Mouse (Mus musculus) lung, embryonic 16.5 days (tissue): ENCODE data around the gene Tmem81. TPM values are rescaled to one million over a fixed set of nuclear protein-coding genes. Genes with fewer than 3 reads are reported as not detected.

Experiments used
- ATAC-seq: fragments of 200-750 bp; cut with Nextera tagmentation; 2 replicates; pipeline ENCODE4 v1.8.0; 2017; ENCODE audit warnings: low read depth, mild to moderate bottlenecking, moderate library complexity
- H3K27ac ChIP-seq: fragments of 300-500 bp; sonication (generic); 2 replicates; pipeline ENCODE4 v1.5.1; 2014; ENCODE audit warnings: mild to moderate bottlenecking, control low read depth, low read length
- H3K27me3 ChIP-seq: fragments of 300-500 bp; sonication (generic); 2 replicates; pipeline ENCODE4 v1.6.1; 2014; ENCODE audit warnings: low read depth, low read length, mixed read lengths; ENCODE audit not compliant: control insufficient read depth, insufficient read depth
- H3K36me3 ChIP-seq: fragments of 300-500 bp; sonication (generic); 2 replicates; pipeline ENCODE4 v1.6.1; 2014; ENCODE audit warnings: low read length; ENCODE audit not compliant: control insufficient read depth, insufficient read depth
- H3K4me1 ChIP-seq: fragments of 300-500 bp; sonication (generic); replicated peaks from 2 replicates; pipeline ENCODE4 v1.6.1; 2014; ENCODE audit warnings: low read length, mixed read lengths; ENCODE audit not compliant: control insufficient read depth, insufficient read depth
- H3K4me2 ChIP-seq: fragments of 300-500 bp; sonication (generic); 2 replicates; pipeline ENCODE4 v1.6.1; 2014; ENCODE audit warnings: low read depth, low read length, control low read depth
- H3K4me3 ChIP-seq: fragments of 300-500 bp; sonication (generic); 2 replicates; pipeline ENCODE4 v1.5.1; 2014; ENCODE audit warnings: mild to moderate bottlenecking, low read length, control low read depth
- H3K9ac ChIP-seq: fragments of 300-500 bp; sonication (generic); 2 replicates; pipeline ENCODE4 v1.6.1; 2014; ENCODE audit warnings: low read length, control low read depth
- H3K9me3 ChIP-seq: fragments of 300-500 bp; sonication (generic); 2 replicates; pipeline ENCODE4 v1.6.1; 2016; ENCODE audit warnings: low read length; ENCODE audit not compliant: control insufficient read depth
- WGBS: fragments of 180-500 bp; shearing (Covaris S2); extraction: QIAGEN DNeasy Blood & Tissue Kit; methylation state at CpG from one replicate; pipeline ENCODE4 v1.1.7; 2014; 5-methylcytosine and 5-hydroxymethylcytosine counted together
- polyA plus RNA-seq: library from polyadenylated mRNA; unstranded; fragments of >200 nt; fragmentation: Nextera tagmentation; extraction: Ambion mirVana; gene quantifications from 2 replicates; pipeline ENCODE4 v1.2.1, GENCODE M21; 2015

The Tmem81 gene
- polyA plus RNA-seq, 1 experiment from 2014 or later: 2.1 TPM

DNA sequence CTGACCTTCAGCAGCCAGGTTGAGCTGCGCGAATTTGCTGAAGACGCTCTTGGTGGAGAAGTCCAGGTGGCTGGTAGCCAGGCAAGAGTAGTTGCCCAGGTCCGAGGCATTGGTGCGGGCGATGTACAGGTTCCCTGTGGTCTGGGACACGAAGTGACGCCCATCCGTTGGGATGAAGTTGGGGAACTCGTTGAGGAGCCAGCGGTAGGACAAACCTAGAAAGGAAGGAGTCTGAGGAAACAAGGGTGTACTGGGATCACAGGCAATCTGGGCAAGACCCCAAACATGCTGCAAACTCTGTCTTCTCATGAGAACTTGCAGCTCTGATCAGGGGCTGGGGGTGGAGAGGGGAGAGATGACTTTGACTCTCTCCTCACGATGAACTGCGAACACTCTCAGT lies 22.0 kb downstream of the Tmem81 start:
- Histone ChIP-seq H3K27ac (no peak overlapping the region), H3K9me3 (no peaks in the 10 kb centered on the region), H3K27me3 (no peaks in the 10 kb centered on the region), H3K36me3 (no peaks in the 10 kb centered on the region), H3K4me2 (no peak overlapping the region), H3K4me1 (no peaks in the 10 kb centered on the region), H3K9ac (no peak overlapping the region), H3K4me3 (no peak overlapping the region)
- no peak for ATAC-seq
- 84% methylated on average over 13 of the region's 13 CpGs for WGBS

DNA sequence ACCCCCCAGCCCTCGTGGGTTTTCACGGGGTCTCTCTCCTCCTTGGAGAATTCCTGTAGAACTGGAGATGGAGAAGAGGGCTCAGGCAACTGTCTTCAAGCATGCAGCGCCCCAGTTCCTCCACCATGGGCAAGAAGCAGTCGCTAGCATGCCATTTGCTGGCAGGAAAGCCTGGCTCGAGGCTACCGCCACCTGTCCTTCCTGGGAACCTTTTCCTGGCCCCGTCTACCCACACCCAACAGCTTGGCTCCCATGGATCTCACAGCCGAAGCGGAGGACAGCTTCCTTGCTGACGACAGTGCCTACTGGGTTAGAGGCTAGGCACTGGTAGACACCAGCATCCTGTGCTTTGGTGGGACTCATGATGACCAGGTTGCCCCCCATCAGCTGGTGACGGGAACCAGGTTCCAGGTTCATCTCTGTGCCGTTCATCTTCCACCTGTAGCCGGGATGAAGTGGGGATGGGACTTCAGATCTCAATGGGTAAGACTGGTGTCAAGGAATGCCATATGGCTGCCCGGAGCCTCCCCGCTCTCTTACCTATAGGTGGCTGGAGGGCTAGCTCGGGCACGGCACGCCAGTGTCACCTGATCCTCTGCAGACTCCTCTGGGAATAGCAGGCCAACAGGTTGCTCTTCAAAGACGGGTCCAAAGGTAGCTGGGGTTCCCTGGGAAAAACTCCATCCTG lies 22.8 kb downstream of the Tmem81 start:
- 82% methylated on average over 19 of the region's 19 CpGs for WGBS

DNA sequence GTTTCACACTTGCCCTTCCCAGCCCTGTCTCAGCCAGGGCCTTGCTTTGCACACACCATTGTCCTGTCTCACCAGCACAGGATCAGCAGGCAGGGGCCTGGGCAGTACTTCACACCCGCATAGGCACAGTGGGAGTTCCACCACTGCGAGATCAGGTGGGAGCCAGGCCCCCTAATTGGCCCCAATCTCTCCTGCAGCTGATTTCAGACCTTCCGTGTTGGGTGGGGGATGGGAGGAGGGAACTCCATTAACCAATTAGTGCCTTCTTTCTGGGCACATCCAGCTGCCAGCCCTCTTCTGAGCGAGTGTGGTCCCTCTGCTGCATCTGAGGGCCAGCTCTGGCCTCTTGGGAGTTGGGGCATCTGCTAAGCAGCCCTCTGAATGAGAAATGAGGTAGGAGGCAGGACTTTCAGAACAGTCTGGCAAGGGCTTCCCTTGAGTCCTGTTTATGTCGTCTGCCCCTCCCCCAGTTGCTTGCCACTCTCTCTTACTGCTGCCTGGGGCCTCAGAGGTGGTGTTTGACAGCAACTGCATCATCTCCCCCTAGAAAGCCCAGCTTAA lies 24.7 kb downstream of the Tmem81 start:
- Histone ChIP-seq H3K4me3 (no peak overlapping the region), H3K27me3 (no peaks in the 10 kb centered on the region), H3K27ac (no peak overlapping the region), H3K4me2 (no peak overlapping the region), H3K9me3 (no peaks in the 10 kb centered on the region), H3K4me1 (no peaks in the 10 kb centered on the region), H3K36me3 (no peaks in the 10 kb centered on the region), H3K9ac (no peak overlapping the region; the same call in 1 of the 2 replicates)
- WGBS: 10% methylated on average over 5 of the region's 5 CpGs
- ATAC-seq: no peak

More for the DNA sequence above, 22.8 kb downstream of the Tmem81 start:
- H3K27me3 ChIP-seq: no peaks in the 10 kb centered on the region
- H3K27ac ChIP-seq: no peak overlapping the region
- H3K9me3 ChIP-seq: no peaks in the 10 kb centered on the region
- H3K4me1 ChIP-seq: no peaks in the 10 kb centered on the region
- H3K9ac ChIP-seq: no peak overlapping the region
- ATAC-seq: no peak
- H3K4me3 ChIP-seq: no peak overlapping the region
- no peaks in the 10 kb centered on the region for H3K36me3 ChIP-seq
- H3K4me2 ChIP-seq: no peak overlapping the region

DNA sequence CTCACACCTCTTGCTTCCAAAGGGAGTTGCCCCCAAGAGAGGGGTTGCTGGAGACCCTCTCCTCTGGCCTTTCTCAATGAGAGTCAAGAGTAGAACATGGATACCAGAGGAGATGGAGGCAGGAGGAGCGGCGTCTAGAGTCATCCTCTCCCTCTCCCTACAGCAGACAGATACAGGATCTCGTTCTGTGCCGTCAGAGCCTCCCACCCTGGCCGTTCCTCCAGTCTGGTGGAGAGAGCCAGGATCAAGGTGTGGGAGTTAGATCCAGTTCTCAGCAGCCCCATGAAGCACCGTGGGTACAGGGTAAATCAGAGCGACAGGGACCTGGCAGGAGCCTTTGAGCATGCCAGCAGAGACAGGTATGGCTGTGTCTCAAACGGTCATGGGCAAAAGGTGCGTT lies 26.5 kb downstream of the Tmem81 start:
- Histone ChIP-seq H3K4me3 (no peak overlapping the region), H3K4me2 (no peak overlapping the region), H3K4me1 (no peaks in the 10 kb centered on the region), H3K27ac (no peak overlapping the region), H3K27me3 (no peaks in the 10 kb centered on the region; the same call in 1 of the 2 replicates), H3K9ac (no peak overlapping the region), H3K9me3 (no peaks in the 10 kb centered on the region), H3K36me3 (no peaks in the 10 kb centered on the region)
- no peak for ATAC-seq
- 53% methylated on average over 9 of the region's 9 CpGs for WGBS

DNA sequence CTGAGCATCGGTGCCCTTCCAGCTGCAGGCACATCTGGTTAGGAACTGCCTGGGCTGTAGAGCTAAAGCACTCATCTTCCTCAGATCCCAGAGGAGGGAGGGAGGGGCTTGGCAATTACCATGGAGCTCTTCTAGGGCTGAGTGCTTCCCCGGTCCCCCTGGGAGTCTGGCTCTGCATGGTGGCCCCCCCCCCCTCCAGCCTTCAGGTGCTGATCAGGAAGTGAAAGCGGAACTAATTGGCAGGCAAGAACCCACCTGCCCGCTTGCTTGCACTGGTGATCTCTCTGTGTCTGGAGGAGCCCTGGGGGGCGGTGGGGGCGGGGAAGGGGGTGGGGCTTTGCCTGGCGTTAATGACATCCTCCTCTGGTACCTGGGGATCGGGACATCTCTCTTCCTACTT lies 27.8 kb downstream of the Tmem81 start:
- H3K4me2 ChIP-seq: no peak overlapping the region
- no peak overlapping the region for H3K4me3 ChIP-seq
- WGBS: 8% methylated on average over 7 of the region's 8 CpGs
- ATAC-seq: no peak
- no peaks in the 10 kb centered on the region for H3K9me3 ChIP-seq
- peaks cover 2% of the 10 kb centered on the region; the same call in 1 of the 2 replicates for H3K4me1 ChIP-seq
- no peaks in the 10 kb centered on the region for H3K36me3 ChIP-seq
- H3K27me3 ChIP-seq: no peaks in the 10 kb centered on the region; the same call in 1 of the 2 replicates
- H3K27ac ChIP-seq: no peak overlapping the region
- no peak overlapping the region for H3K9ac ChIP-seq

DNA sequence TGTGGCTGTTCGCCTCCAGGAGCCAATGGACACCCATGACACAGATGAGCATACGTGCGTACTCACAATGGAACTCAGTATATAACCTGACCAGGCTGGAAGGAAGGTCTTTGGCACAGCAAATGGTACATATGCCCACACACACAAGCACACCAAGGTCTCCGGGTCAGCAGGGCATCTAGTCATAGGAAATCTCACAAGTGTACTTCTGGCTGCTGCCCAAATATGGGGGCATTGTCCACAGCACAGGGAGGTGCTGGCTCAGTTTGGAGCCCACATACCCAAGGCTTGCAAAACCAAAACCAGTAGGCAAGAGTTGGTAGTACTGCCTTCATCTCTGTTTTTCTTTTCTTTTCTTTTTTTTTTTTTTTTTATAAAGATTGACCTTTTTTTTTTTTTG lies 29.5 kb downstream of the Tmem81 start:
- Histone ChIP-seq H3K4me3 (no peak overlapping the region), H3K9ac (no peak overlapping the region), H3K27me3 (peaks cover 9% of the 10 kb centered on the region; the same call in 1 of the 2 replicates), H3K9me3 (no peaks in the 10 kb centered on the region), H3K4me1 (peaks cover 3% of the 10 kb centered on the region; the same call in 1 of the 2 replicates), H3K27ac (no peak overlapping the region), H3K36me3 (no peaks in the 10 kb centered on the region), H3K4me2 (no peak overlapping the region)
- ATAC-seq: no peak
- 88% methylated on average over 4 of the region's 4 CpGs for WGBS

DNA sequence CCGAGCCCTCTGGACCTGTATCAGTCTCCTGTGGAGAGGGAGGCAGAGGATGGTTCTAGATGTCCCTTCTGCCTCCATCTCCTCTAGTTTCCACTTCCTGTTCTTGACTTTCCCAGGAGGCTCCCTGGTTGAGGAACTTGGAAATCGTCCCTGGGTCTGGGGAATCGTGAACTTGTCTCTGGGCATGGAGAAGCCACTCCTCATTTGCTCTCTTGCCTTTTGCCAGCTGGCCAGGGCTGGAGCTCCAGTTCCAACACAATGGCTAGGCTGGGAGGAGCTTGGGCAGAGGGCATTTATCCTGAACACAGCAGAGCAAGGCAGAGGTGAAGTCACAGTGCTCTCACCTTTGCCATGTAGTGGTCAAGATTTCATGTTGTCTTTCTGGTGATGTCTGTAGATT lies 30.4 kb downstream of the Tmem81 start:
- Histone ChIP-seq H3K36me3 (no peaks in the 10 kb centered on the region), H3K9ac (no peak overlapping the region), H3K4me2 (no peak overlapping the region), H3K27me3 (peaks cover 10% of the 10 kb centered on the region), H3K9me3 (no peaks in the 10 kb centered on the region), H3K4me1 (peaks cover 5% of the 10 kb centered on the region; the same call in 1 of the 2 replicates), H3K27ac (no peak overlapping the region), H3K4me3 (no peak overlapping the region)
- no peak for ATAC-seq
- 62% methylated on average over 3 of the region's 3 CpGs for WGBS

DNA sequence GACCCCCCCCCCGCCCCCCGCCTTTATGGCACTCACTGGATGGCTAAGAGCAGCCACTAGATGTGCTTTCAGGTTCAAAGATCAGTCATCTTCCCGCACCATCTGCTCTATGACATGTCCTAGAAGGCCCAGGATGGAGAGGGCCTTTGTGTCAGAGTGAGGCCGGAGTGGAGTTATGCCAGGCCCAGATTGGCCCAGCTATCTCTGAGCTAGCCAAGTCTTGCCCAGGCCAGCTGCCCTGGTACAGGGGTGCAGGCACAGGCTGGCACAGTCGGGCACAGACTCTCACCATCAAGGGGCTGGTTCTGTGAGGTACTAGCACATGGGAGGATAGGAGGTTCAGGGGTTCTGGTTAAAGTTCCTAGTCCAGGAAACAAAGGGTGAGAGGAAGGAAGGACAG lies 31.7 kb downstream of the Tmem81 start:
- H3K9ac ChIP-seq: no peak overlapping the region
- H3K27me3 ChIP-seq: peaks cover 23% of the 10 kb centered on the region
- no peak overlapping the region for H3K4me3 ChIP-seq
- no peaks in the 10 kb centered on the region for H3K36me3 ChIP-seq
- WGBS: 76% methylated on average over 5 of the region's 5 CpGs
- peaks cover 7% of the 10 kb centered on the region for H3K4me1 ChIP-seq
- ATAC-seq: no peak
- H3K27ac ChIP-seq: no peak overlapping the region
- H3K9me3 ChIP-seq: no peaks in the 10 kb centered on the region
- H3K4me2 ChIP-seq: no peak overlapping the region

DNA sequence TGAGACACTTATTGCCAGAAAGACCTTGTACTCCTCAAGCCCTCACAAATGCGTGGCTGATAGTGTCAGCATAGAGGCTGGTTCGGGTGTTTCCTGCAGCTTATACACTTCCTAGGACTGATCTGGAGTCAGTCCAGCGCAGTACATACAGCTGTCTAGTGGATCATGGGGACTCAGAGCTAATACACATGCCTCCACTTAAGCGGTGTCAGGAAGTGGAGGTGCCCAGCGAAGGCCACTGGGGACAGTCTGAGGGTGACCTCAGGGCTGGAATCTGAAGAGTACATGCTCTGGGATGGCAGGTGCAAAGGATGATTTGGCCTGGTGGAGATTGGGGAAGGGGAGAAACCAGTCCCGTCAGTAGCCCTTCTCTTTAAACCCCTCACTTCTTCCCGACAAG lies 34.7 kb downstream of the Tmem81 start:
- H3K27me3 ChIP-seq: peaks cover 39% of the 10 kb centered on the region
- no peak overlapping the region for H3K4me2 ChIP-seq
- ATAC-seq: no peak
- no peaks in the 10 kb centered on the region for H3K36me3 ChIP-seq
- H3K27ac ChIP-seq: no peak overlapping the region
- no peaks in the 10 kb centered on the region for H3K9me3 ChIP-seq
- no peak overlapping the region for H3K4me3 ChIP-seq
- H3K9ac ChIP-seq: no peak overlapping the region
- WGBS: 28% methylated on average over 7 of the region's 7 CpGs
- peaks cover 10% of the 10 kb centered on the region for H3K4me1 ChIP-seq
